8 mouse cellular contexts compared by ENCODE assay signal in genomic region chr3:90537141-90537904, GRCm38 (mm10). TPM values are rescaled to one million over a fixed set of nuclear protein-coding genes. Genes with fewer than 3 reads are reported as not detected.
DNase-seq lines count a peak whose midpoint lies in the region; ATAC-seq lines count a peak whose summit lies in the region.

Gene S100a16, plus strand, starts transcription at chr3:90537254.

- H3K4me3 ChIP-seq in brown adipose tissue, adult 24 weeks (ENCODE audit: insufficient read depth, low read depth, low read length): peak within 1 kb of the TSS; percentile 69
- no peak within 1 kb of the TSS for H3K4me3 ChIP-seq in hindbrain, embryonic 13.5 days

- no peak within 1 kb of the TSS for H3K4me2 ChIP-seq in hindbrain, embryonic 13.5 days

- H3K9me3 ChIP-seq in hindbrain, embryonic 13.5 days: no peaks in the 10 kb centered on the region

- ATAC-seq in hindbrain, embryonic 13.5 days (ENCODE audit: low FRiP score): no peak

- peak within 1 kb of the TSS; percentile 82 for H3K27ac ChIP-seq in brown adipose tissue, adult 24 weeks (replicated peaks; ENCODE audit: low read depth, low read length)
- no peak within 1 kb of the TSS for H3K27ac ChIP-seq in hindbrain, embryonic 13.5 days

- H3K9ac ChIP-seq in hindbrain, embryonic 13.5 days: no peak within 1 kb of the TSS

- H3K27me3 ChIP-seq in hindbrain, embryonic 13.5 days: peaks cover 7% of the 10 kb centered on the region; the same call in 1 of the 2 replicates

- peak; percentile 64 for DNase-seq in NIH3T3 (ENCODE audit: low read depth)
- peak; percentile 89 for DNase-seq in gastrocnemius, adult 18-20 months (ENCODE audit: low spot score)
- DNase-seq in layer of hippocampus, postnatal 25 days (ENCODE audit: extremely low spot score in 1 of 2, low spot score in 1 of 2): peak in 1 of 2 experiments; percentile 37
- DNase-seq in lung, postnatal 14 days: peak; percentile 72
- peak; percentile 65 for DNase-seq in testis, postnatal 14 days (ENCODE audit: low spot score)
- no peak for DNase-seq in retina, embryonic 14.5 days (ENCODE audit: low spot score)

- 41% methylated on average over 10 of the region's 10 CpGs for WGBS in hindbrain, embryonic 13.5 days

- H3K4me1 ChIP-seq in brown adipose tissue, adult 24 weeks (ENCODE audit: control insufficient read depth, insufficient read depth, insufficient read length, low read length): peaks cover 18% of the 10 kb centered on the region
- H3K4me1 ChIP-seq in hindbrain, embryonic 13.5 days (replicated peaks): peaks cover 14% of the 10 kb centered on the region

- H3K36me3 ChIP-seq in hindbrain, embryonic 13.5 days: no peaks in the 10 kb centered on the region

RNA-seq across cellular contexts. Expression of gene S100a16, which starts in this region (rescaled TPM):
- polyA plus RNA-seq in brown adipose tissue, adult 24 weeks (2012; ENCODE audit: insufficient read depth, insufficient read length, missing spikeins): 86.6 and 89.4 TPM in 2 replicates
- total RNA-seq in gastrocnemius, adult 18-20 months (2021): 10 to 100 TPM; 51.3 to 58.8 TPM
- polyA plus RNA-seq in hindbrain, embryonic 13.5 days (2015; fragmentation: Nextera tagmentation; extraction: Ambion mirVana): 33.6 and 37.9 TPM in 2 replicates
- 100 to 1,000 TPM; 101 to 107 TPM for total RNA-seq in layer of hippocampus, postnatal 25 days (2021)
